Mouse (Mus musculus): Measurements from ENCODE around the gene Sema4c.

Gene Sema4c

GRCm38 (mm10) chr1:36558031-36558993 is at the start of gene Sema4c:
TSS of gene Sema4c (minus strand) at chr1:36558349.
- DNase-seq (ENCODE audit: low read depth, low spot score): no peak

DNA sequence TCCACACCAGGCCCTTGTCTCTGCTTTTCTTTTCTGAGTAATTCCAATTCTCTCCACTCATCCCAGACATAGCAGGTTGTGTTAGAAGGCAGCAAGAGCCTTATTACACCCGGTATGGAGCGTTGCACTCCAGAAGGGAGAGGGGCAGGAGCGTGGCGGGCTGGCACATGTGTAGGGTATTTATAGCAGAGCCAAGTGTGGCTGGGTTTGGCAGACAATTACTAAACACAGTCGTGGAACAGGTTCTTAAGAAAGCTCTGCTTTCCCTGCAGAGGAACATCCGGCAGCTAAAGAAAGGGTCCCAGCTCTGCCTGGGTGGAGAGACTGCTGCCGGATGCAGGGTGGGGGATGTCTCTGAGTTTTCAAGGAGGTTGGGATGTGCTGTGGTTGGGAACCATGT is 48.8 kb upstream of the Sema4c start:
- peak; percentile 88 for DNase-seq (ENCODE audit: low read depth, low spot score)

DNA sequence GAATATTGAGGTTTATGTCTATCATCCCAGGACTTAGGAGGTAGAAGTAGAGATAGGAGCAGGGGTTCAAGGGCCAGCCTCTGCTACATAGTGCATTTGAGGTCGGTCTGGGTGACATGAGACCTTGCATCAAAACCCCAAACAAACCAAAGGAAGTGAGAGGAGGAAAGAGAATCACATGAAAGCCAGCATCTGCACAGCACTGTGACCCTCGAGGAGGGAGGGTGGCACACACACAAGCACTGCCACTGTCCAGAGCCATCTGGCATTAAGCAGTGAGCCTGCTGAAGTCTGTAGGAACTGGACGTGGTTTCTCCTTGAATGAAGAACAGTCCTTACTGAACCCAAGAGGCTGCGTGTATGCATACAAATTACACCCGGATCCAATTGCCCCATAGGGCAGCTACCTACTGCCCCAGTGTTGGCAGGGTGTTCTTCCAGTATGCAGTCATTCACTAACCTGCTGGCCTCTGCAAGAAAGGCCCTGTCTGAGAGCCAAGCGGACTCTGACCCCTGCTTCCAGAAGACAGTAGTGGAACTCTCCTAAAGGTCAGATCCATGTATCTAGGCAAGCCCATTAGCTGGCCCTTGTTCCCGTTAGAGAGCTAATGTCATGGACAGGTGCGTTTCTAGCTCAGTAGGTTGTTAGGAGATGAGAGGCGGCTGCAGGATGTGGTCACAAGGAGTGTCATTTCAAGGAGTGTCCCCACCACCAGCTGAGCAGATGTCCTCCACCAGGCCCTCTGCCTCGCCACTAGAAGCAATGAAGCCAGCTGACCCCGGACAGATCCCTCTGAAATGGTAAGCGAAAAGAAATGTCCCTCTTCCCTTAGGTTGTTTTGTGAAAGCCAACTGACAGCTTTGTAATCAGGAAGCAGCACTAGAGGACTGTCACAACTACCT is 46.4 kb upstream of the Sema4c start:
- DNase-seq (ENCODE audit: low read depth, low spot score): no peak

DNA sequence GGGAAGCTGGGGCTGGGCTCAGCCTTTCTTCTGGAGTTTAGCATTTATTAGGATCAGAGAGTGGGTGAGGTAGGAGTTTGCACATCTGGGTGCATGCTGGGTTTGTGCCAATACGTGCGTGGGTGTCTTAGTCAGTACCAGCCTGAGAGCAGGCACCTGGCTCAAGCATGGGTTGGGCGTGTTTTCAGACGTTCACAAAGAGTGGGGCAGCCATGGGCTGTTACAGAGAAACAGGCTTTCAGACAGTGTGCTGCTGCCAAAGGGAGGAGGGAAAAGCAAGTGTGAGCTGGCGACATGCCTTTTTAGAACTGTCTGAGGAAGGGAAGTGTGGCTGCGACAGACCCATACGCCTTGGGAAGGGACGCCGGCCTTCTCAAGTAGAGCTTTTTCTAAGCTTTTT is 45.2 kb upstream of the Sema4c start:
- peak; percentile 62 for DNase-seq (ENCODE audit: low read depth, low spot score)

GRCm38 (mm10) chr1:36602271-36602670 is 44.1 kb upstream of the Sema4c start:
- DNase-seq (ENCODE audit: low read depth, low spot score): no peak

DNA sequence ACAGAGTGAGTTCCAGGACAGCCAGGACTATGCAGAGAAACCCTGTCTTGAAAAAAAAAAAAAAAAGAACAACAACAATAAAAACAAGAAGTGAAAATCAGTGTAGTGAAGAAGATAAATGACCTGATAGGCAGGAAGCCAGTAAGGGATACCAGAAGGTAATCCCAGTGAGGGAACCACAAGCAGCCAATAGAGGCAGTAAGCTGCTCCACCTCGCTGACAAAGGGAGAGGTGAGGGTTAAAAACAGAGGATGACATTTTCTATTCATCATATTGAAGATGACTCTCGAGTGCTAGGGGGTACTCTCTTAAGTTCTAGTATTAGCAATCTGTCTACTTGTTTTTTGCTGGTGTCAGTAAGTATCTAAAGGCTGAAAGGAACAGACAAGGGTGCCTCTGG is 40.3 kb upstream of the Sema4c start:
- no peak for DNase-seq (ENCODE audit: low read depth, low spot score)

DNA sequence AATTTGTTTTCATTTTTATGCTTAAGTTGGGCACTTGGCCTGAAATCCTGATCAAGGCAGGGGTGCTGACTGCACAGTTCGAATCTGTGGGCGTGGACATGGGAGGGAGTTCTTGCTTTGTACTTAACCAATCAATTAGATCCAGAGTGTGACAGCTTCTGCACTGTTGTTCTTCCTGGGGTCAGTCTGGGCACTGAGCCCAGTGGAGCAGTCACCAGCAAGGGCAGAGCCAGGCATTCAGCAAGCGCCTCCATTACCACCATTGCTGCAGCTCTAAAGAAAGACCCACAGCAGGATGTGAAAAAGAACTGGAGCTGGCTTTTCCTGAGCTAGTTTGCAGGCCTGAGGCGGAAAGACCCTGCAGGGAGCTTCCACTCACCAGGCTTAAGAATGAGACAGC is 38.0 kb upstream of the Sema4c start:
- no peak for DNase-seq (ENCODE audit: low read depth, low spot score)

GRCm38 (mm10) chr1:36595167-36595931 is 37.2 kb upstream of the Sema4c start:
- no peak for DNase-seq (ENCODE audit: low read depth, low spot score)

- no peak for DNase-seq (ENCODE audit: low read depth, low spot score)
Observed at GRCm38 (mm10) chr1:36593099-36593498, 35.0 kb upstream of the Sema4c start.

DNA sequence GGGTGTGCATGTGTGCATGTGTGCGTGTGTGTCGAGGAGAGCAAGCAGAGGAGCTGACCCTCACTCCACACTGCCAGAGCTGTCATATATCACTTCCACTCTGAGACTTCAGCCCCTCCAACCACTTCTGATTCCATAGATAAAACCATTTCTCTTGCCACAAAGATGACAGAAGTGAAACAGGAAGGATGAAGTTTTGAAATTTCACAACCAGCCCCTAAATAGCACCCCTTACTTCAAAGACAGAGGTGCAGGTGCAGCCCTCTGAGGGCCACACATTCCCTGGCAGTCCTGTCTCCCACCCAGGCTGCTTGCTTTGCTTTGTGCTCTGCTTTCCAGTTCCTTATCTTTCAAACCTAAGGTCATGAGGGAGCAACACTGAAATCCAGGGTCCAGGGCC is 33.3 kb upstream of the Sema4c start:
- no peak for DNase-seq (ENCODE audit: low read depth, low spot score)

DNA sequence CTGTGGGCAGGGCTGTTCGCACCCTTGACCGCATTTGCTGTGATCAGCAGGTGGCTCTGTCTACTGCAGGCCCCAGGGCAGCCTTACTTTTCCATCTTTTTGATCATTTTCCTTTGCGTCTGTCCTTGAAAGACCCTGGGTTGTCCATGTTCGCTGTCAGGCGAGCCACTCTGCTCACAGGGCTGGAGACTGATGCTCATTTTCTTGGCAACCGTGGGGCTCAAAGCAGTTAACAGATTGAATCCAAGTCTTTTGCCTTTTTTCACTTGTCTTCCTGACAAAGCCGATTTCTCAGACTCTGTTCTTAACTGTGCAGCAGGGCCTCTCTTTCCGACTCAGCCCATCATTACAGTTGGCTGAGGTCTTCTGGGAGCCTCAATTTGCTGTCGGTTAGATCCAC is 32.5 kb upstream of the Sema4c start:
- DNase-seq (ENCODE audit: low read depth, low spot score): no peak

- no peak for DNase-seq (ENCODE audit: low read depth, low spot score)
Observed at GRCm38 (mm10) chr1:36589486-36589885, 31.3 kb upstream of the Sema4c start.

GRCm38 (mm10) chr1:36588476-36589450 is 30.6 kb upstream of the Sema4c start:
- DNase-seq (ENCODE audit: low read depth, low spot score): no peak

GRCm38 (mm10) chr1:36587860-36588259 is 29.7 kb upstream of the Sema4c start:
- DNase-seq (ENCODE audit: low read depth, low spot score): no peak

- DNase-seq (ENCODE audit: low read depth, low spot score): no peak
Observed at GRCm38 (mm10) chr1:36586288-36586687, 28.1 kb upstream of the Sema4c start.

DNA sequence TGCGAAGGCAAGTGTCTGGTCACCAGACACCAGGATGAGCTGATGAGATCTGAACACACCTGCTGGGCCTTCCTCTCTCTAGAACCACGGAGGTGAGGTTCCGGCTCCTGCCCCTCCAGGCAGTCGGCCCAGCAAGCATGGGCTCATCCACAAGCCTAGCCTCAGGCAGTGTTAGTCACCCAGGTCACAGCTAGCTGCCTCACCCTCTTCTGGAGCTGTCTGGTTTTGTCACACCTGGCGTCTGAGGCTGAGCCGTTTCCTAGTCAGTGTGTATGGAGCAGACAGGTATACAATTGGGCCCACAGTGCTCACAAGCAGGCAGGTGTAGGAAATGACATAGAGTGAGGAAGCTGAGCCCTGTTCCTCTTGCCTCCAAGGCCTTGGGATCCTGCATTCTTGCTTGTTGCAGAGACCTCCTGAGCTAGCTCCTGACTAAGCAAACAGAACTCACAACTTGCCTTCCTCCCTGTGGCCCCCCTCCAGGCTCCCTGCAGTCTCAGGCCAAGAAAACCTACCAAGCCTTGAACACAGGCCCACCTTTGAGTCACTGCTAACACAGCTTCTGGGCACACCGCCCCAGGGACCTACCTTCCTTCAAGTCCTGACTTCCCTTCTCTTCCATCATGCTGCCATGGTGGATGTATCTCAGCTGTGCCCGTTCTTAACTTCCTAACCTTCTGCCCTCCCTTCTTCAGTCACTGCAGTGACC is 25.4 kb upstream of the Sema4c start:
- no peak for DNase-seq (ENCODE audit: low read depth, low spot score)

GRCm38 (mm10) chr1:36582211-36582610 is 24.1 kb upstream of the Sema4c start:
- no peak for DNase-seq (ENCODE audit: low read depth, low spot score)

DNA sequence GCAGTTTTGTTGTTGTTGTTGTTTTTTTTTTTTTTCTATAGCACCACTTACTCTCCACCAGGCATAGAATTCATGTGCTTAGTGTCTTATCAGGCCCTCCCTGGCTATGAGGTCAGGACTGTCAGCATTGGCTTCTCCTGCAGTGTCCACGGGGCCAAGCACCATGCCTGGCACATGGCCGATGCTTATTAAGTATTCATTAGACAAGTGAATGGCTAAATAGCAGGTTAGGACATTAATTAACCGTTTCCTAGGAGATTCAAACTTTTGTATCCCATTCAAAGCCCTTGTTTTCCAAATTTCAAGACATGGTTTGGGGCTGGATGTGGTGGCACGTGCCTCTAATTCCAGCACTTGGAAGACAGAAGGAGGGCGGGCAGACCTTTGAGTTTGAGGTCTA is 23.1 kb upstream of the Sema4c start:
- DNase-seq (ENCODE audit: low read depth, low spot score): no peak

- no peak for DNase-seq (ENCODE audit: low read depth, low spot score)
Observed at GRCm38 (mm10) chr1:36580384-36581207, 22.4 kb upstream of the Sema4c start.
